Mouse (Mus musculus) kidney, embryonic 14.5 days (tissue): ENCODE results near the gene 1700113H08Rik. TPM values are rescaled to one million over a fixed set of nuclear protein-coding genes. Genes with fewer than 3 reads are reported as not detected.

Experiments used
- ATAC-seq: fragments of 200-750 bp; cut with Nextera tagmentation; 2 replicates; pipeline ENCODE4 v1.8.0; 2017; ENCODE audit warnings: moderate number of reproducible peaks, mild to moderate bottlenecking, moderate TSS enrichment, moderate library complexity; ENCODE audit not compliant: low FRiP score, low TSS enrichment
- H3K27ac ChIP-seq: fragments of 300-500 bp; sonication (generic); 2 replicates; pipeline ENCODE4 v1.5.1; 2014; ENCODE audit warnings: low read depth, mild to moderate bottlenecking, low read length, moderate library complexity, mixed read lengths
- H3K27me3 ChIP-seq: fragments of 300-500 bp; sonication (generic); 2 replicates; pipeline ENCODE4 v1.6.1; 2014; ENCODE audit warnings: mild to moderate bottlenecking, low read length; ENCODE audit not compliant: control insufficient read depth, insufficient read depth
- H3K36me3 ChIP-seq: fragments of 300-500 bp; sonication (generic); 2 replicates; pipeline ENCODE4 v1.6.1; 2014; ENCODE audit warnings: low read length, mixed read lengths; ENCODE audit not compliant: control insufficient read depth, insufficient read depth
- H3K4me1 ChIP-seq: fragments of 300-500 bp; sonication (generic); 2 replicates; pipeline ENCODE4 v1.6.1; 2014; ENCODE audit warnings: low read length, mixed read lengths; ENCODE audit not compliant: control insufficient read depth, insufficient read depth
- H3K4me2 ChIP-seq: fragments of 300-500 bp; sonication (generic); replicated peaks from 2 replicates; pipeline ENCODE4 v1.6.1; 2014; ENCODE audit warnings: low read depth, mild to moderate bottlenecking, low read length
- H3K4me3 ChIP-seq: fragments of 300-500 bp; sonication (generic); 2 replicates; pipeline ENCODE4 v1.5.1; 2014; ENCODE audit warnings: mild to moderate bottlenecking, low read length
- H3K9ac ChIP-seq: fragments of 300-500 bp; sonication (generic); 2 replicates; pipeline ENCODE4 v1.6.1; 2014; ENCODE audit warnings: low read depth, mild to moderate bottlenecking, low read length, moderate library complexity
- H3K9me3 ChIP-seq: fragments of 300-500 bp; sonication (generic); 2 replicates; pipeline ENCODE4 v1.6.1; 2016; ENCODE audit warnings: low read length; ENCODE audit not compliant: control insufficient read depth
- WGBS: fragments of 180-500 bp; shearing (Covaris S2); extraction: QIAGEN DNeasy Blood & Tissue Kit; methylation state at CpG from one replicate; pipeline ENCODE4 v1.1.7; 2014; 5-methylcytosine and 5-hydroxymethylcytosine counted together
- polyA plus RNA-seq: library from polyadenylated mRNA; unstranded; fragments of >200 nt; fragmentation: Nextera tagmentation; extraction: Ambion mirVana; gene quantifications from 2 replicates; pipeline ENCODE4 v1.2.1, GENCODE M21; 2014

Gene 1700113H08Rik
- polyA plus RNA-seq, 1 experiment from 2014 or later, result not detected

DNA sequence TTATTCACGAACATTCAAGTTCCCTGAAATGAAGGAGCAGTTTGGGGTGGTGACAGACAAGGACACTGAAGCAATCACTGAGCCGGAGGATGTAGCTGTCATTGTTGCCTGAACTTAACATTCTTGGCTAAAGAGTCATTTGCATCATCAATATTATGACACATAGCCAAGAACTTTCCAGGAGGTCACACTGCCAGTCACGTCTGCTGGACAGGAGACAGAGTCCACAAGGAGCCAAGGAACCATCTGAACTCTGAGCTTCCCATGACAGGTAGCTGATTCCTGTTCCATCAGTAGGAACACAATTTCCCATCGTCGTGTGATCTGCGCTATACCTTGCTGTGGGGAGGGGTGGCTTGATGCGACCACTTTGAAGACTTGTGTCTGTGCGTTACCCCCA is 25.1 kb upstream of the 1700113H08Rik start:
- Histone ChIP-seq H3K36me3 (no peaks in the 10 kb centered on the region), H3K27ac (no peak overlapping the region), H3K4me2 (no peak overlapping the region), H3K4me1 (no peaks in the 10 kb centered on the region), H3K9ac (no peak overlapping the region), H3K4me3 (no peak overlapping the region), H3K9me3 (no peaks in the 10 kb centered on the region), H3K27me3 (no peaks in the 10 kb centered on the region)
- no peak for ATAC-seq
- WGBS, result 88% methylated on average over 8 of the region's 8 CpGs

DNA sequence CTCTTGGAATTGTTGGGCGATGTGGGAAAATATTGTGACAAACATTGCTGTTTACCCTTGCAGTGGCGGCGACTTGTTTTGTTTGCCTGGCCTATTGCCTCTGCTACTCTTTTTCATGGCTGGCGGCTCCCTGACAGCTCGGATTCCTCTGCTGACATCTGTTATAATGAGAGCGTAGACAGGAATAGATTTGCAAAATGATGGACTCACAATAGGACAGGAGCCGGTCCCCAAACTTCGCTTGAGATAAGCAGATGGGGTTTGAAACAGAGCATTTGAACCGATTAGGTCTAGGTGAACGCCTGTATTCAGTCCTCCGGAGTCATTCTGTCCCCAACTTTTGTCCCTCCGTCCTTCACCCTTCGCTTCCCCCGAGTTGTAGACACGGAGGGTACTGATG is 22.0 kb upstream of the 1700113H08Rik start:
- Histone ChIP-seq H3K4me2 (no peak overlapping the region), H3K36me3 (no peaks in the 10 kb centered on the region), H3K4me1 (no peaks in the 10 kb centered on the region), H3K27me3 (no peaks in the 10 kb centered on the region), H3K27ac (no peak overlapping the region), H3K9me3 (no peaks in the 10 kb centered on the region), H3K9ac (no peak overlapping the region), H3K4me3 (no peak overlapping the region)
- no peak for ATAC-seq
- WGBS, result 80% methylated on average over 15 of the region's 15 CpGs

DNA sequence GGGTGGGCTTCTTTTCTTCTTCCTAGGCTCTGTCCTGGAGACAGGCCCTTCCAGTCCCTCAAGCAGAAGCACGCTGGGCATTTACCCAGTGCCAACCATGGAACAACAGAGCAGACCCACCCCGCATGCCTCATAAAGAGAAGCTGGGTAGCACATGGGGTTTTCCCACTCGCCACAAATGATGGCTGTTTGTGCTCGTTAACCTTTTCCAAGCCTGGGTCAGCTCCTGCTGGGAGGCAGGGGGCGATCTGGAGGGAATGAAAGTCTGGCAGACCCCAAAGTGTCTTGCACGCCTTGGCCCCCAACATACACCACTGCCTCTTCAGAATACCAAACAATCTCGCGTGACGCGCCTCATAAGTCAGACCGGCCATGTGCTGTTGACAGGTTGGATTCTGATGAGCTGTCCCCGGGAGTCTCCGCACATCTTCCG is 21.6 kb upstream of the 1700113H08Rik start:
- H3K9ac ChIP-seq, result no peak overlapping the region
- no peaks in the 10 kb centered on the region for H3K27me3 ChIP-seq
- no peak for ATAC-seq
- no peak overlapping the region for H3K4me3 ChIP-seq
- 59% methylated on average over 14 of the region's 14 CpGs for WGBS
- H3K27ac ChIP-seq, result no peak overlapping the region
- H3K9me3 ChIP-seq, result no peaks in the 10 kb centered on the region
- H3K36me3 ChIP-seq, result no peaks in the 10 kb centered on the region
- no peak overlapping the region for H3K4me2 ChIP-seq
- no peaks in the 10 kb centered on the region for H3K4me1 ChIP-seq

DNA sequence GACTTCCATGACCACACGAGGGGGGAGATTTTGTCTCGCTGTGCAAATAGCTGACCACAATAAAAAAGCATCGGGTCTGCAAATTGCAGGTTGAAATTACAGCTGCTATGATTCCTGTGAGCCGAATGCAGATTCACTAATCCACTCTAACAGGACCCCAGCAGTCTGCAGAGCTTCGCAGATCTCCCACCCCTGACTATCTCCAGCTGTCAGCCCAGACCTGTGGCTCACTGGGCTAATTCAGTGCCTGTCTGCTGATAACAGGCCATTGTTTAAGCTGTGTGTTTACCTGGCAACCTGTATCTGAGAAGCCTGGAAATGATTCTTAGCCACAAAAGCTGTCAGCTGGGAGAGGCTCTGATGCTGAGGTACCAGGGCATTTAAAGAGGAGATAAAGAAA is 20.8 kb upstream of the 1700113H08Rik start:
- no peaks in the 10 kb centered on the region for H3K36me3 ChIP-seq
- no peak overlapping the region for H3K9ac ChIP-seq
- H3K27ac ChIP-seq, result no peak overlapping the region
- WGBS, result 63% methylated on average over 5 of the region's 5 CpGs
- H3K4me1 ChIP-seq, result no peaks in the 10 kb centered on the region
- H3K4me3 ChIP-seq, result no peak overlapping the region
- no peak for ATAC-seq
- no peaks in the 10 kb centered on the region for H3K27me3 ChIP-seq
- no peak overlapping the region for H3K4me2 ChIP-seq
- H3K9me3 ChIP-seq, result no peaks in the 10 kb centered on the region

DNA sequence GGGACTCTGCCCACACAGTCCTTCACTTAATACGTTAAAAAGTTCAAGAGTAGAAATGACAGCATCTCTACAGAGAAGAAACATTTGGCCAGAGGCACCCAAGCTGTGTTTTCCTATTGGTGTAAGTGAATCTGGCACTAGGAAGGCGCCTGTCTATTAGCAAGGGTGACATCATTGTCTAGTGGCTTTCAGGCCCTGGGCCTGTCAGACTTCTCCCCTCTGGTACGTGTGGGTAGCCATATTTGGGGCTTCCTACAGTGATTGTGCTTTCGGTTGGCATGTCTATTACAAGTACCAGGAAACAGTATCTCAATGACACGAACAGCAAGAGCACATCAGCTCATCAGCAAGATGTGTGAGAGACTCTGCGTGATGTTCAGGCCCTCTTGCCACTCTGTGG is 18.5 kb upstream of the 1700113H08Rik start:
- no peaks in the 10 kb centered on the region for H3K36me3 ChIP-seq
- H3K4me1 ChIP-seq, result no peaks in the 10 kb centered on the region
- H3K9me3 ChIP-seq, result no peaks in the 10 kb centered on the region
- H3K27ac ChIP-seq, result no peak overlapping the region
- H3K27me3 ChIP-seq, result no peaks in the 10 kb centered on the region
- no peak for ATAC-seq
- H3K4me2 ChIP-seq, result no peak overlapping the region
- H3K4me3 ChIP-seq, result no peak overlapping the region
- no peak overlapping the region for H3K9ac ChIP-seq
- WGBS, result 75% methylated on average over 6 of the region's 6 CpGs

DNA sequence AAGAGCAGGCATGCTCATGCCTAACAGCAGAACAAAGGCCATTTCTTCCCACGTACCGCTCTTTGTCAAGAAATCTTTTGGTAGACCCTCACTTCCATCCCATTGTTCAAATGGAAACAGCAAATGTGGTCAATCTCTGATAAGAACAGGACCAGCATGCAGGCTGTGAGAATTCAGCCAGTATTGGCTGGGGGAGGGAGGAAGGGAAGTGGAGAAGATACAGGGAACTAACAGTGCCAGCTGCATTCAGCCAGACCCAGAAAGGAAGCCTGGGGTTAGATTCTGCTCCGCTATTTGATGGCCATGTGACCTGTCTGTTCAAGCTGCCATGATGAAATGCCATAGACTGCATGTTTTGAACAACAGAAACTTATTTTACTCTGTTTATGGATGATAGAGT is 18.0 kb upstream of the 1700113H08Rik start:
- Histone ChIP-seq H3K4me2 (no peak overlapping the region), H3K9ac (no peak overlapping the region), H3K4me1 (no peaks in the 10 kb centered on the region), H3K27me3 (no peaks in the 10 kb centered on the region), H3K4me3 (no peak overlapping the region), H3K27ac (no peak overlapping the region), H3K9me3 (no peaks in the 10 kb centered on the region), H3K36me3 (no peaks in the 10 kb centered on the region)
- no peak for ATAC-seq
- 85% methylated on average over 3 of the region's 3 CpGs for WGBS

DNA sequence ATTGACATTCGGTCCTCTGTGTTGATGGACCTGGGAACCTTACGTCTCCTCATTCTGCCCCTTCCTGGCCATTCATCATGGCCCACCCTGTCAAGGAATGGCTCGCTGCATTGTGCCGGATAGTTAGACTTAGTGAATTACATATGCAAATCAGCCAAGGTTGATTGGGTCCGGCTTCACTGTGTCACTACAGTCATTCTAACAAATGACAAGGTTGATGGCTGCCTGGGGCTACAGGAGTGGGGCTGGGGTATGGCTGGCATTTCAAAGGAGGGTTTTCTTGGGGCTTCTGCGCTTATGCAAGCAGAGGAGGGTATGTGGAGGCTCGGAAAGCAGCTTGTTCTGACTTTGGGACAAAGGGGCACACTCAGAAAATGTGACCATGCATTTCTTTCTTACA is 16.6 kb upstream of the 1700113H08Rik start:
- WGBS, result 80% methylated on average over 7 of the region's 7 CpGs
- no peaks in the 10 kb centered on the region for H3K27me3 ChIP-seq
- no peak for ATAC-seq

DNA sequence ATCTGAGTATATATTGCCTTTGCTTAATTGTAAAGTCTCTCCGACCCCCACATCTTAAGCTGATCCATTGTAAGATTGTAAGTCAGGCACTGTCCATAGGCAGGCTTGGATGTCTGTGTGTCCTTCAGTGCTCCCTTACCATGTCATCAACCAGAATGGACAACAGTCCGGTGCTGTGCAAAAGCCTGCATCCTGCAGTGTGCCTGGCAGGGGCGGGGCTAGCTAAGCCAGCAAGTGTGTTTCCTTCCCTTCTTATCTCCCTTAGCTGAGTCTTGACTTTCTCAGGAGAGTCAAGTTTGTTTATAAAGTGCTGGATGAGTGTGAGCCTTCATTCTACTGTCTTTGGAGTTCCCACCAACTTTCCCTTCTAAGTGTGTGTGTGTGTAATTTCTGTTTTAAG is 12.6 kb upstream of the 1700113H08Rik start:
- Histone ChIP-seq H3K27ac (no peak overlapping the region), H3K36me3 (no peaks in the 10 kb centered on the region), H3K9ac (no peak overlapping the region), H3K4me3 (no peak overlapping the region), H3K9me3 (no peaks in the 10 kb centered on the region), H3K4me1 (no peaks in the 10 kb centered on the region), H3K4me2 (no peak overlapping the region), H3K27me3 (no peaks in the 10 kb centered on the region)
- ATAC-seq, result no peak
- WGBS, result 64% methylated on average over 3 of the region's 3 CpGs

More for the DNA sequence above, 16.6 kb upstream of the 1700113H08Rik start:
- Histone ChIP-seq H3K9ac (no peak overlapping the region), H3K4me3 (no peak overlapping the region), H3K36me3 (no peaks in the 10 kb centered on the region), H3K4me1 (no peaks in the 10 kb centered on the region), H3K9me3 (no peaks in the 10 kb centered on the region), H3K4me2 (no peak overlapping the region), H3K27ac (no peak overlapping the region)

DNA sequence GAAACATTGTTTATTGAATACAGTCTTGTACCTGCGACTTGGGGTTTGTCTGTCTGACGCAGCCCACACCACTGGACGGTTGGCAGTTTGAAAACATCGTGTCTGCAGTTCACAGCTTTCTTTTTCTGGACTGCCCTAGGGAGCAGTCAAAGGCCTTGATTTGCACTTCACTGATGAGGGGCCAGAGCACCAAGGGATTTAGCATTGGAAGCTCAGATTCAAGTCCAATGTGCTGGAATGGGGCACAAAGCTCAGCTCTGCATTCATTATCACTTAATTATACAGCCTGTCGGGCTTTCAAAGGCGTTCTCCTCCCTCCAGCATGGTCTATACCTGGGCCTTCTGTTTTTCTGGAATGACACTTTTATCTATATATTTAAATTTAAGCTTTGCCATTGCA is 11.4 kb upstream of the 1700113H08Rik start:
- 40% methylated on average over 6 of the region's 6 CpGs for WGBS

More for the DNA sequence above, 11.4 kb upstream of the 1700113H08Rik start:
- H3K4me3 ChIP-seq, result no peak overlapping the region
- H3K9ac ChIP-seq, result no peak overlapping the region
- H3K4me1 ChIP-seq, result no peaks in the 10 kb centered on the region
- no peak overlapping the region for H3K27ac ChIP-seq
- no peak overlapping the region for H3K4me2 ChIP-seq
- H3K9me3 ChIP-seq, result no peaks in the 10 kb centered on the region
- no peak for ATAC-seq
- H3K36me3 ChIP-seq, result no peaks in the 10 kb centered on the region
- no peaks in the 10 kb centered on the region for H3K27me3 ChIP-seq
